Mouse (Mus musculus) midbrain, embryonic 11.5 days (tissue): ENCODE data around the gene Rapgef1. TPM values are rescaled to one million over a fixed set of nuclear protein-coding genes. Genes with fewer than 3 reads are reported as not detected.

Experiments used
- ATAC-seq: fragments of 200-750 bp; cut with Nextera tagmentation; 2 replicates; pipeline ENCODE4 v1.8.0; 2017; ENCODE audit warnings: moderate TSS enrichment, moderate library complexity; ENCODE audit not compliant: low FRiP score
- DNase-seq: peaks from one replicate; pipeline ENCODE4 v3.0.0; 2015; ENCODE audit warnings: low spot score; ENCODE audit errors: missing footprints
- H3K27ac ChIP-seq: fragments of 300-500 bp; sonication (generic); 2 replicates; pipeline ENCODE4 v1.5.1; 2014; ENCODE audit warnings: low read depth, low read length
- H3K27me3 ChIP-seq: fragments of 300-500 bp; sonication (generic); 2 replicates; pipeline ENCODE4 v1.6.1; 2014; ENCODE audit warnings: mild to moderate bottlenecking, low read length, moderate library complexity, mixed read lengths; ENCODE audit not compliant: control insufficient read depth, insufficient read depth
- H3K36me3 ChIP-seq: fragments of 300-500 bp; sonication (generic); 2 replicates; pipeline ENCODE4 v1.6.1; 2014; ENCODE audit warnings: mild to moderate bottlenecking, low read length, moderate library complexity, mixed read lengths; ENCODE audit not compliant: control insufficient read depth, insufficient read depth
- H3K4me1 ChIP-seq: fragments of 300-500 bp; sonication (generic); 2 replicates; pipeline ENCODE4 v1.6.1; 2014; ENCODE audit warnings: low read length; ENCODE audit not compliant: control insufficient read depth, insufficient read depth
- H3K4me2 ChIP-seq: fragments of 300-500 bp; sonication (generic); 2 replicates; pipeline ENCODE4 v1.6.1; 2014; ENCODE audit warnings: mild to moderate bottlenecking, moderate library complexity
- H3K4me3 ChIP-seq: fragments of 300-500 bp; sonication (generic); 2 replicates; pipeline ENCODE4 v1.5.1; 2014; ENCODE audit warnings: low read depth, low read length
- H3K9ac ChIP-seq: fragments of 300-500 bp; sonication (generic); 2 replicates; pipeline ENCODE4 v1.6.1; 2014; ENCODE audit warnings: low read length
- H3K9me3 ChIP-seq: fragments of 300-500 bp; sonication (generic); 2 replicates; pipeline ENCODE4 v1.6.1; 2016; ENCODE audit warnings: low read length; ENCODE audit not compliant: control insufficient read depth
- WGBS: fragments of 180-500 bp; shearing (Covaris S2); extraction: QIAGEN DNeasy Blood & Tissue Kit; methylation state at CpG from one replicate; pipeline ENCODE4 v1.1.7; 2014; 5-methylcytosine and 5-hydroxymethylcytosine counted together
- polyA plus RNA-seq: library from polyadenylated mRNA; unstranded; fragments of >200 nt; fragmentation: Nextera tagmentation; extraction: Ambion mirVana; gene quantifications from 2 replicates; pipeline ENCODE4 v1.2.1, GENCODE M21; 2014

Rapgef1 gene
- polyA plus RNA-seq, 1 experiment from 2014 or later: 15.6 TPM

- peaks cover 14% of the 10 kb centered on the region; the same call in 1 of the 2 replicates for H3K36me3 ChIP-seq
- 89% methylated on average over 3 of the region's 3 CpGs for WGBS
- H3K9ac ChIP-seq: no peak overlapping the region
- no peaks in the 10 kb centered on the region for H3K4me1 ChIP-seq
- H3K27ac ChIP-seq: no peak overlapping the region
- H3K4me3 ChIP-seq: no peak overlapping the region
- DNase-seq: no peak
- no peaks in the 10 kb centered on the region for H3K9me3 ChIP-seq
- H3K27me3 ChIP-seq: no peaks in the 10 kb centered on the region
- no peak overlapping the region for H3K4me2 ChIP-seq
- ATAC-seq: no peak
Observed at GRCm38 (mm10) chr2:29731545-29731944, 112.0 kb downstream of the Rapgef1 start.

- Histone ChIP-seq H3K27me3 (no peaks in the 10 kb centered on the region), H3K9ac (no peak overlapping the region), H3K4me2 (no peak overlapping the region), H3K27ac (no peak overlapping the region), H3K36me3 (peaks cover 14% of the 10 kb centered on the region; the same call in 1 of the 2 replicates), H3K9me3 (no peaks in the 10 kb centered on the region), H3K4me3 (no peak overlapping the region), H3K4me1 (no peaks in the 10 kb centered on the region)
- WGBS: 92% methylated on average over 10 of the region's 10 CpGs
- no peak for DNase-seq
- ATAC-seq: no peak
Observed at GRCm38 (mm10) chr2:29732559-29732958, 113.0 kb downstream of the Rapgef1 start.

- Histone ChIP-seq H3K9me3 (no peaks in the 10 kb centered on the region), H3K4me2 (no peak overlapping the region), H3K4me3 (no peak overlapping the region), H3K36me3 (peaks cover 18% of the 10 kb centered on the region), H3K4me1 (no peaks in the 10 kb centered on the region), H3K9ac (no peak overlapping the region), H3K27ac (no peak overlapping the region), H3K27me3 (no peaks in the 10 kb centered on the region)
- WGBS: 96% methylated on average over 5 of the region's 5 CpGs
- ATAC-seq: no peak
- DNase-seq: no peak
Observed at GRCm38 (mm10) chr2:29733348-29733747, 113.8 kb downstream of the Rapgef1 start.

DNA sequence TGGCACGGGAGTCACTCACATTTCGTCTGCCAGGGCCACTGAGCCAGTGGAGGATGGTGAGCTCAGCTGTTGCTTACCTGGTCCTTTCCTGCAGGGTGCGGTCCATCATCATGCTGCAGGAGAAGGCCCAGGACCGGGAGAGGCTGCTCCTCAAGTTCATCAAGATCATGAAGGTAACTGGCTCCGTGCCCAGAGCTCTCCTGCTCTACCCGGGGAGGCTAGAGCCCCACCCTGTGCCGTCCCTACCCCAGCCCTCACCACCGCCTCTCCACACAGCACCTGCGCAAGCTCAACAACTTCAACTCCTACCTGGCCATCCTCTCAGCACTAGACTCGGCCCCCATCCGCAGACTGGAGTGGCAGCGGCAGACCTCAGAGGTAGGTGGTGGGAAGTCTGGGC is 116.2 kb downstream of the Rapgef1 start:
- no peak for DNase-seq

GRCm38 (mm10) chr2:29737209-29737925 is 117.8 kb downstream of the Rapgef1 start:
- H3K27me3 ChIP-seq: no peaks in the 10 kb centered on the region
- H3K4me3 ChIP-seq: no peak overlapping the region
- no peak overlapping the region for H3K4me2 ChIP-seq
- ATAC-seq: no peak
- 89% methylated on average over 12 of the region's 12 CpGs for WGBS
- H3K36me3 ChIP-seq: peaks cover 18% of the 10 kb centered on the region
- H3K9ac ChIP-seq: no peak overlapping the region
- H3K27ac ChIP-seq: no peak overlapping the region
- H3K9me3 ChIP-seq: no peaks in the 10 kb centered on the region
- H3K4me1 ChIP-seq: no peaks in the 10 kb centered on the region
- DNase-seq: no peak

More for the DNA sequence above, 116.2 kb downstream of the Rapgef1 start:
- Histone ChIP-seq H3K9me3 (no peaks in the 10 kb centered on the region), H3K27ac (no peak overlapping the region), H3K27me3 (no peaks in the 10 kb centered on the region), H3K36me3 (peaks cover 18% of the 10 kb centered on the region), H3K9ac (no peak overlapping the region), H3K4me3 (no peak overlapping the region), H3K4me1 (no peaks in the 10 kb centered on the region), H3K4me2 (no peak overlapping the region)
- WGBS: 94% methylated on average over 12 of the region's 12 CpGs
- no peak for ATAC-seq

DNA sequence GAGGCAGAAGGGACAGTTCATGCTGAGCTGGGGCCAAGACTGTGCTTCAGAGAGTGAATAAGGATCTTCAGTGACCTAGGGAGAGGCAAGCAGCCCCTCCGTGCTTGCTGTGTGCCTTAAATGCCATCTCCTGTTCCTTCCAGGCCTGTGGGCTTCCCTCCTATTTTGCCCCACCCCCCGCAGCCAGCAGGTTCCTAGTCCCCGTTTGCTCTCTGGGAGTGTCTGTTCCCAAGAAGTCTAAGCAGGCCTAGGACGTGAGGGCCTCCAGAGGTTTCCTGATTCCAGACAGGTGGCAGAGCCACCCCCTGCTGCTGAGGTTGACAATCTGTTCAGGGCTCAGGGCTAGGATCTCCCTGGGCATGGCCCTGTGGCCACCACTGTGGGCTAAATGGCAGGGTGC is 119.3 kb downstream of the Rapgef1 start:
- no peak overlapping the region for H3K4me3 ChIP-seq
- H3K27me3 ChIP-seq: no peaks in the 10 kb centered on the region
- H3K9me3 ChIP-seq: no peaks in the 10 kb centered on the region
- H3K9ac ChIP-seq: no peak overlapping the region
- WGBS: 67% methylated on average over 4 of the region's 4 CpGs
- no peak for ATAC-seq
- H3K27ac ChIP-seq: no peak overlapping the region
- no peak for DNase-seq
- H3K4me2 ChIP-seq: no peak overlapping the region
- H3K36me3 ChIP-seq: peaks cover 18% of the 10 kb centered on the region
- H3K4me1 ChIP-seq: no peaks in the 10 kb centered on the region

GRCm38 (mm10) chr2:29739368-29739767 is 119.8 kb downstream of the Rapgef1 start:
- WGBS: 75% methylated on average over 5 of the region's 5 CpGs
- Histone ChIP-seq H3K27me3 (no peaks in the 10 kb centered on the region), H3K4me3 (no peak overlapping the region)

DNA sequence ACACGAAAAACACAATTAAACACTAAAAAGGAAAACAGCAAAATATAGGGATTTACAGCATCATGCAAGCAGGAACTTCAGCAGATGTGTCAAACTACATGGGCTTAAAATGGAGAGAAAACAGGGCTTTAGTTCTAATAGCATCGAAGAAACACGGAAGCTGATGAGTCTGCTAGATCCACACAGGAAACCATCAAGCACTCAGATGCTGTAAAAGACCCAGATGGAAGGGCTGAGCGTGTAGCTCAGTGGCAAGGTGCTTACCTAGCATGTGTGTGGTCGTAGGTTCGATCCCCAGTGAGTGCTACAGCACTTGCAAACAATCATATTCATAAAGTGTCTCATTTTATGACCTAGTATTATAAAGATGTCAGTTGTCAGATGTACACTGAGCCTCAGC is 121.7 kb downstream of the Rapgef1 start:
- no peaks in the 10 kb centered on the region for H3K9me3 ChIP-seq
- H3K4me2 ChIP-seq: no peak overlapping the region
- H3K4me1 ChIP-seq: no peaks in the 10 kb centered on the region
- H3K36me3 ChIP-seq: peaks cover 6% of the 10 kb centered on the region
- DNase-seq: no peak
- H3K9ac ChIP-seq: no peak overlapping the region
- no peaks in the 10 kb centered on the region for H3K27me3 ChIP-seq
- no peak for ATAC-seq
- WGBS: 92% methylated on average over 6 of the region's 6 CpGs
- H3K4me3 ChIP-seq: no peak overlapping the region
- no peak overlapping the region for H3K27ac ChIP-seq

More at GRCm38 (mm10) chr2:29739368-29739767, 119.8 kb downstream of the Rapgef1 start:
- no peak overlapping the region for H3K9ac ChIP-seq
- H3K36me3 ChIP-seq: peaks cover 15% of the 10 kb centered on the region
- H3K9me3 ChIP-seq: no peaks in the 10 kb centered on the region
- H3K4me2 ChIP-seq: no peak overlapping the region
- H3K4me1 ChIP-seq: no peaks in the 10 kb centered on the region
- DNase-seq: no peak
- H3K27ac ChIP-seq: no peak overlapping the region
- ATAC-seq: no peak

- H3K27me3 ChIP-seq: peaks cover 14% of the 10 kb centered on the region
- no peaks in the 10 kb centered on the region for H3K9me3 ChIP-seq
- H3K4me3 ChIP-seq: no peak overlapping the region
- no peak overlapping the region for H3K27ac ChIP-seq
- 90% methylated on average over 6 of the region's 6 CpGs for WGBS
- no peak overlapping the region for H3K4me2 ChIP-seq
- no peak overlapping the region for H3K9ac ChIP-seq
- no peak for ATAC-seq
- DNase-seq: no peak
- H3K36me3 ChIP-seq: 0 out of 2 replicates have a peak, but pooled peaks cover 2% of the 10 kb centered on the region
- H3K4me1 ChIP-seq: peaks cover 6% of the 10 kb centered on the region
Observed at GRCm38 (mm10) chr2:29744256-29744655, 124.7 kb downstream of the Rapgef1 start.
